Mouse (Mus musculus) intestine, embryonic 16.5 days (tissue): ENCODE results near the gene Fam189a1. TPM values are rescaled to one million over a fixed set of nuclear protein-coding genes. Genes with fewer than 3 reads are reported as not detected.

ENCODE experiments used
- ATAC-seq: fragments of 200-750 bp; cut with Nextera tagmentation; 2 replicates; pipeline ENCODE4 v1.8.0; 2017; ENCODE audit warnings: moderate TSS enrichment, moderate library complexity
- H3K27ac ChIP-seq: fragments of 300-500 bp; sonication (generic); 2 replicates; pipeline ENCODE4 v1.5.1; 2014; ENCODE audit warnings: mild to moderate bottlenecking, low read length
- H3K27me3 ChIP-seq: fragments of 300-500 bp; sonication (generic); replicated peaks from 2 replicates; pipeline ENCODE4 v1.6.1; 2014; ENCODE audit warnings: low read length, control low read depth, mixed read lengths; ENCODE audit not compliant: control insufficient read depth, insufficient read depth
- H3K36me3 ChIP-seq: fragments of 300-500 bp; sonication (generic); 2 replicates; pipeline ENCODE4 v1.6.1; 2014; ENCODE audit warnings: low read length, control low read depth; ENCODE audit not compliant: control insufficient read depth, insufficient read depth
- H3K4me1 ChIP-seq: fragments of 300-500 bp; sonication (generic); 2 replicates; pipeline ENCODE4 v1.6.1; 2014; ENCODE audit warnings: low read length, control low read depth, mixed read lengths; ENCODE audit not compliant: control insufficient read depth, insufficient read depth
- H3K4me2 ChIP-seq: fragments of 300-500 bp; sonication (generic); 2 replicates; pipeline ENCODE4 v1.6.1; 2014; ENCODE audit warnings: low read depth, low read length, control low read depth
- H3K4me3 ChIP-seq: fragments of 300-500 bp; sonication (generic); 2 replicates; pipeline ENCODE4 v1.5.1; 2014; ENCODE audit warnings: mild to moderate bottlenecking, low read length
- H3K9ac ChIP-seq: fragments of 300-500 bp; sonication (generic); 2 replicates; pipeline ENCODE4 v1.6.1; 2014; ENCODE audit warnings: low read depth, low read length
- H3K9me3 ChIP-seq: fragments of 300-500 bp; sonication (generic); 2 replicates; pipeline ENCODE4 v1.6.1; 2016; ENCODE audit warnings: low read length, control low read depth; ENCODE audit not compliant: control insufficient read depth
- WGBS: fragments of 180-500 bp; shearing (Covaris S2); extraction: QIAGEN DNeasy Blood & Tissue Kit; methylation state at CpG from one replicate; pipeline ENCODE4 v1.1.7; 2014; 5-methylcytosine and 5-hydroxymethylcytosine counted together
- microRNA-seq: library from miRNA; unstranded; fragments of <30 nt; microRNA quantifications from one replicate; pipeline ENCODE4, GENCODE M21; 2016
- polyA plus RNA-seq: library from polyadenylated mRNA; unstranded; fragments of >200 nt; fragmentation: Nextera tagmentation; extraction: Ambion mirVana; gene quantifications from 2 replicates; pipeline ENCODE4 v1.2.1, GENCODE M21; 2015

The Fam189a1 gene
- polyA plus RNA-seq, 1 experiment from 2014 or later, result 0.67 TPM

DNA sequence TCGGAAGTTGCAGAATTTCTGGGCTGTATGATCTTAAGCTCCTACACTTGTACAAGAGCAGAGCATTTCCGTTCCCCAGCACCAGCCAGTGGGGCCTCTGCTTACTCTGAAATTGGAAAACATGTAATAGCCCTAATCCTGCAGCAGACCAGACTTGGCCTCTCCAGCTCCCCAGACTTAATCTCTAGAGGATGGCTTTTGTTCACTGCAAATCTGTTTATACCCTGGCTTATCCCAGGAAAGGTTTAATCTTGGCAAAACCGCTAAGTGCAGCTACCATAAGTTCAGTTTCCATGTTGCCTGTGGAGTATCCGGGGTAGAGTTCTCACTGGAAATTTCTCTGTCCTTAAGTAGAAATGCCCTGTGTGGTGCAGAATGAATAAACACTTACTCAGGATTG is 448.2 kb downstream of the Fam189a1 start:
- no peak overlapping the region for H3K9ac ChIP-seq
- H3K27me3 ChIP-seq, result no peaks in the 10 kb centered on the region
- H3K9me3 ChIP-seq, result no peaks in the 10 kb centered on the region
- no peak overlapping the region for H3K4me3 ChIP-seq
- WGBS, result 92% methylated on average over 4 of the region's 4 CpGs
- no peaks in the 10 kb centered on the region for H3K36me3 ChIP-seq
- no peaks in the 10 kb centered on the region for H3K4me1 ChIP-seq
- no peak for ATAC-seq
- H3K4me2 ChIP-seq, result no peak overlapping the region
- no peak overlapping the region for H3K27ac ChIP-seq

Small RNA genes within 50 kb of the gene (microRNA-seq; reads per million reads assigned to microRNA genes)
- not detected for gene Gm25249
